Mouse (Mus musculus) cerebellum, adult 2 months (tissue): ENCODE measurements around the gene Pabpn1l.

ENCODE experiments used
- CTCF ChIP-seq: fragments of 200-500 bp; IDR thresholded peaks from 2 replicates; pipeline ENCODE4 v1.5.1; 2011; ENCODE audit warnings: low read depth, mild to moderate bottlenecking, control low read depth, low read length, moderate library complexity, borderline replicate concordance; ENCODE audit not compliant: insufficient read depth
- POLR2A ChIP-seq: fragments of 200-500 bp; IDR thresholded peaks from 2 replicates; pipeline ENCODE4 v1.6.1; 2011; ENCODE audit warnings: low read length, control low read depth, borderline replicate concordance; ENCODE audit not compliant: insufficient read depth

GRCm38 (mm10) chr8:122574667-122575251, 47.8 kb downstream of the Pabpn1l start:
- no peak for TF ChIP-seq POLR2A
- TF ChIP-seq CTCF: no peak
